Mouse (Mus musculus): ENCODE measurements around the gene Ms4a4a. TPM values are rescaled to one million over a fixed set of nuclear protein-coding genes. Genes with fewer than 3 reads are reported as not detected.

Ms4a4a gene
- polyA plus RNA-seq, 1 experiment from 2014 or later = 3.5 TPM

DNA sequence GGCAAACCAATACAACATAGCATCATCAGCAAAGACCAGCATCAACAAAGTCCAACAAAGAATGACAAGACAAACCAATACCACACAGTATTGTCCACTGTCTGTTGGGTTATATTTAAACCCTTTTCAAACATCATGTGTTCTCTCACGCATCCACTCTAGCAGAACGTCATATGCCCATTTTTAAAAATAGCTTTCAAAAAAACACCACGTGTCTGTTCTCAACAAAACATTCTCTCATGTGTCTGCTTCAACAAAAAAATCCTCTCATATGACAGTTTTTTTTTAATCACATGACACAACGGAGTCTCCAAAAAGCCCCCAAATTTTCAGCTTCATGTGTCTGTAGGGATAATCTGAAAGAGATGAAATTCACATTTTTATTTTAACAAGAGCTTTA lies 12.4 kb downstream of the Ms4a4a start:
- no peaks in the 10 kb centered on the region for H3K4me1 ChIP-seq (replicated peaks; ENCODE audit: insufficient read depth, low read length)
- 80% methylated on average over 4 of the region's 4 CpGs for WGBS
- no peak for TF ChIP-seq CTCF (IDR thresholded peaks at IDR 0.05; ENCODE audit: low read depth)

DNA sequence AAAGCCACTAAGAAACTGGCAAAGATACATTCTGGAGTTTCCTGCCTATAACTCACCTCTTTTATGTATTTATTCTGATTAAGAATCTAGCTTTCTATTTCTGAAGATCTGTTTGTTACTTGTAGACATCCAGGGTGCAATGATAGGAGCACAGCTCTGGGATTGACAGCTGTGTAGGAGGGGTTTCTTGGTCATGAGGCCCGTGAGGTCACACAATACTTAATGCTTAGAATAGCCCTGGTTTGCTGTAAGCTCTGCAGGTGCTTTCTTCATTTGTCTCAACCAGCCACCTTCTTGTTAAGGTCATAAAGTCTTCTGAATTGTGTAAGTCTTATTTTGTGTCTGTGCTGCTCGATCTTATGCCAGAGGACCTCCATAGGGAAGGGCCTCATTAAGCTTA lies 13.6 kb downstream of the Ms4a4a start:
- no peak for DNase-seq (ENCODE audit: low spot score)
- no peak overlapping the region for H3K9ac ChIP-seq (ENCODE audit: low read depth, low read length)
- TF ChIP-seq CTCF (IDR thresholded peaks at IDR 0.05; ENCODE audit: low read depth) = no peak
- H3K4me3 ChIP-seq (replicated peaks; ENCODE audit: low read depth, low read length) = no peak overlapping the region
- no peak overlapping the region for H3K4me2 ChIP-seq (ENCODE audit: low read length)
- WGBS = 79% methylated on average over 2 of the region's 2 CpGs
- H3K4me1 ChIP-seq (replicated peaks; ENCODE audit: insufficient read depth, low read length) = no peaks in the 10 kb centered on the region
- H3K27me3 ChIP-seq (ENCODE audit: insufficient read depth, low read length) = no peaks in the 10 kb centered on the region
- no peaks in the 10 kb centered on the region for H3K9me3 ChIP-seq (replicated peaks; ENCODE audit: low read length)
- H3K36me3 ChIP-seq (ENCODE audit: insufficient read depth, low read length) = no peaks in the 10 kb centered on the region
- ATAC-seq (replicated peaks; ENCODE audit: low FRiP score, low read depth) = no peak
- H3K27ac ChIP-seq = no peak overlapping the region

More for the DNA sequence above, 12.4 kb downstream of the Ms4a4a start:
- H3K4me3 ChIP-seq (replicated peaks; ENCODE audit: low read depth, low read length) = no peak overlapping the region
- no peaks in the 10 kb centered on the region for H3K27me3 ChIP-seq (ENCODE audit: insufficient read depth, low read length)
- H3K9ac ChIP-seq (ENCODE audit: low read depth, low read length) = no peak overlapping the region
- DNase-seq (ENCODE audit: low spot score) (no peak), ATAC-seq (replicated peaks; ENCODE audit: low FRiP score, low read depth) (no peak)
- no peaks in the 10 kb centered on the region for H3K9me3 ChIP-seq (replicated peaks; ENCODE audit: low read length)
- H3K27ac ChIP-seq = no peak overlapping the region
- no peaks in the 10 kb centered on the region for H3K36me3 ChIP-seq (ENCODE audit: insufficient read depth, low read length)
- H3K4me2 ChIP-seq (ENCODE audit: low read length) = no peak overlapping the region

DNA sequence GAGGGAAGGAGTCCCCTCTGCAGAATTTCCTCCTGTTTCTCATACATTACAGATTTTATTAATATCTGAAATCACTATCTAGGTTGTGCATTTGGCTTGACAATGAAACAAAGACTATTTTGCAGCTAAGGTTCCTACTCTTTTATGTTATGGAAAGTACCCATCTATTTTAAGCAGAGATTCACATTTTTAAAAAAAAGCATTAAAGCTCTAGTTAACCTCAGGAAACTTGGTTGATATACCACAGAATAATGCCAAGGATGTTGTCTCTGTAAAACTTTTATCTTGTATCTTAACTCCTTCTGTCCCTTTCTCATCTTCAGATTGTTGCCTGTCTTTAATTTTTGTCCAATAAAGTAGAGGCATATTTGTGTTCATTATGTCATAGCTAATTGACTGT lies 20.4 kb downstream of the Ms4a4a start:
- H3K4me3 ChIP-seq (replicated peaks; ENCODE audit: low read depth, low read length) = no peak overlapping the region
- no peaks in the 10 kb centered on the region for H3K27me3 ChIP-seq (ENCODE audit: insufficient read depth, low read length)
- TF ChIP-seq CTCF (IDR thresholded peaks at IDR 0.05; ENCODE audit: low read depth) = no peak
- no peaks in the 10 kb centered on the region for H3K9me3 ChIP-seq (replicated peaks; ENCODE audit: low read length)
- no peak overlapping the region for H3K9ac ChIP-seq (ENCODE audit: low read depth, low read length)
- no peak for DNase-seq (ENCODE audit: low spot score)
- no peaks in the 10 kb centered on the region for H3K4me1 ChIP-seq (replicated peaks; ENCODE audit: insufficient read depth, low read length)
- no peak for ATAC-seq (replicated peaks; ENCODE audit: low FRiP score, low read depth)
- no peak overlapping the region for H3K4me2 ChIP-seq (ENCODE audit: low read length)
- no peaks in the 10 kb centered on the region for H3K36me3 ChIP-seq (ENCODE audit: insufficient read depth, low read length)
- no peak overlapping the region for H3K27ac ChIP-seq

DNA sequence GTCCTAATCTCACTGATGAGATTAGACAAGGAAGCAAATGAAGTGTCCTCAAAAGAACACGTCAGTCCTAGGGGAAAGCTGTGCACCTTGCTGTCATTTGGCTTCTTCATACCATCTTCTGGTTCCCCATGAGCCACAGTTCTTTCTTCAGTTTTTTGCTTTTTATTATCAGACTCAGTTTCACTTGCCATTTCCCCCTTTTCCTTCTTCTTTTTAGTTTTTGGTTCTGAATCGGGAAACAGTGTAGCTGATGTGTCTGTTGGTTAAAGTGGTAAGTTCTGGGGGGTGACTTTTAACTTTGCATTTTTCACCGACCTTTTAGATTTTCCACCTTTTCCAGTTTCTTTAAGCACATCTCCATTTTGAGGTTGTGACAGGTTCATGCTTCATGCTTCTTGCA lies 29.2 kb downstream of the Ms4a4a start, which contains the start of gene Ms4a4c:
TSS of gene Ms4a4c (plus strand) at position 244 of the 400 bp plus-strand sequence.
- no peak for TF ChIP-seq CTCF (IDR thresholded peaks at IDR 0.05; ENCODE audit: low read depth)
- ATAC-seq (replicated peaks; ENCODE audit: low FRiP score, low read depth) (no peak), DNase-seq (ENCODE audit: low spot score) (no peak)
- Histone ChIP-seq H3K36me3 (ENCODE audit: insufficient read depth, low read length) (no peaks in the 10 kb centered on the region), H3K9me3 (replicated peaks; ENCODE audit: low read length) (no peaks in the 10 kb centered on the region), H3K4me1 (replicated peaks; ENCODE audit: insufficient read depth, low read length) (no peaks in the 10 kb centered on the region), H3K27me3 (ENCODE audit: insufficient read depth, low read length) (no peaks in the 10 kb centered on the region), H3K4me3 (replicated peaks; ENCODE audit: low read depth, low read length) (no peak within 1 kb of the TSS), H3K4me2 (ENCODE audit: low read length) (no peak within 1 kb of the TSS), H3K9ac (ENCODE audit: low read depth, low read length) (no peak within 1 kb of the TSS), H3K27ac (no peak within 1 kb of the TSS)
- WGBS = 87% methylated on average over 3 of the region's 3 CpGs

DNA sequence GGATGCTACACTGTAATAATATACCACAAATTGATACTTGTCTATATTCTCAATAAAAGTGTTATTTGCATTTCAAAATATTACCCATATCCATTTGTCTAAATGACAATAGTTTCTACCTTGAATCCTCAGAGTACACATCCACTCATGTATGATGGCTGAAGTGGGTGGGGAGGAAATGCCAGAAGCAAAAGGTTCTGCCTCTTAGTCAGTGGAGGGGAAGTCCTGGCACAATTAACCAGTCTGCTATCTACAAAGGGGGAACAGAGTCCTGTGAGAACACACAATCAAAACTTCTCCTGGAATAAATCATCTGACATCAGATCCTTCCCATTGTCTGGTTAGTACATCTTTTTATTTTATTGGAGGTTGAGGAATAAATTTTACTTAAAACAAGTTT lies 32.1 kb downstream of the Ms4a4a start:
- ATAC-seq (replicated peaks; ENCODE audit: low FRiP score, low read depth) (no peak), DNase-seq (ENCODE audit: low spot score) (no peak)
- Histone ChIP-seq H3K36me3 (ENCODE audit: insufficient read depth, low read length) (no peaks in the 10 kb centered on the region), H3K4me2 (ENCODE audit: low read length) (no peak overlapping the region), H3K9me3 (replicated peaks; ENCODE audit: low read length) (no peaks in the 10 kb centered on the region), H3K27ac (no peak overlapping the region), H3K27me3 (ENCODE audit: insufficient read depth, low read length) (no peaks in the 10 kb centered on the region), H3K4me3 (replicated peaks; ENCODE audit: low read depth, low read length) (no peak overlapping the region), H3K4me1 (replicated peaks; ENCODE audit: insufficient read depth, low read length) (no peaks in the 10 kb centered on the region), H3K9ac (ENCODE audit: low read depth, low read length) (no peak overlapping the region)
- no peak for TF ChIP-seq CTCF (IDR thresholded peaks at IDR 0.05; ENCODE audit: low read depth)

DNA sequence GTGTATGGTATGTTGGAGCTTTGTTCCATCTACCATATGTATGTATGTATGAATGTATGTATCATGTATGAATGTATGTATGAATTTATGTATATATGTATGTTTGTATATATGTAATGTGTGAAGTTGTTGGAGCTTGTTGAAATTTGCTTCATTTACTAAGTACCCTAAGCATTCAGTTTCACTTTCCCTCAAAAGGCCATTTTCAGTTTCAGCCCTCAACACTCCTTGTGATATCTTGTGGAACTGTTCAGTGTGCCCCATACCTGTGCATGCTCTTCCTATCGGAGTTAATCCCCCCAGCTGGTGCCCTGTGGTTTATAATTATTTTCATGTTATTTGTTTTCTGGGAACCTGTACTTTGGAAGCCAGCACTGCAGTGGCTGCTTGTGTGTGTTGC lies 33.3 kb downstream of the Ms4a4a start:
- DNase-seq (ENCODE audit: low spot score) (no peak), ATAC-seq (replicated peaks; ENCODE audit: low FRiP score, low read depth) (no peak)
- Histone ChIP-seq H3K27ac (no peak overlapping the region), H3K9ac (ENCODE audit: low read depth, low read length) (no peak overlapping the region), H3K4me3 (replicated peaks; ENCODE audit: low read depth, low read length) (no peak overlapping the region), H3K4me2 (ENCODE audit: low read length) (no peak overlapping the region), H3K27me3 (ENCODE audit: insufficient read depth, low read length) (no peaks in the 10 kb centered on the region), H3K9me3 (replicated peaks; ENCODE audit: low read length) (no peaks in the 10 kb centered on the region), H3K36me3 (ENCODE audit: insufficient read depth, low read length) (no peaks in the 10 kb centered on the region), H3K4me1 (replicated peaks; ENCODE audit: insufficient read depth, low read length) (no peaks in the 10 kb centered on the region)
- WGBS = 92% methylated on average over 1 of the region's 1 CpGs
- TF ChIP-seq CTCF (IDR thresholded peaks at IDR 0.05; ENCODE audit: low read depth) = no peak

DNA sequence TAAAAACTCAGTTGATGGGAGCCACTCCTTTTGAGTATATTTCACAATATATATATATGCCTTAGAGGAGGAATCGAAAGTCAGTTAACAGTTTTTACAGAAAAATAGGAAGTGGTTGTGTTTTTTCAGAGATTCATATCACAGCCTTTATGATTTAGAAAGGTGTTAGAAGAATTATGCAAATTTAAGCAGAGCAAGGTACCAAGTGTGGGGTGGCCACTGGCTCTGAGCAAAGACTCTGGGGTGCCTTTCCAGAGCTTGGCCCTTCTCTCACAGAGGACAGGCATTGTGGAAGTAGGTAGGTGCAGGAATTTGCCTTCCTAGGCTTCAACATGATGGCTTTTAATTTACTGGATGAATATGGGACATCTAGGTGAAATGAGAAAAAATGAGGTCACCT lies 36.3 kb downstream of the Ms4a4a start:
- TF ChIP-seq CTCF (IDR thresholded peaks at IDR 0.05; ENCODE audit: low read depth) = no peak
- Histone ChIP-seq H3K27ac (no peak overlapping the region), H3K9me3 (replicated peaks; ENCODE audit: low read length) (no peaks in the 10 kb centered on the region), H3K9ac (ENCODE audit: low read depth, low read length) (no peak overlapping the region), H3K4me3 (replicated peaks; ENCODE audit: low read depth, low read length) (no peak overlapping the region), H3K4me1 (replicated peaks; ENCODE audit: insufficient read depth, low read length) (no peaks in the 10 kb centered on the region), H3K36me3 (ENCODE audit: insufficient read depth, low read length) (no peaks in the 10 kb centered on the region), H3K27me3 (ENCODE audit: insufficient read depth, low read length) (no peaks in the 10 kb centered on the region), H3K4me2 (ENCODE audit: low read length) (no peak overlapping the region)
- WGBS = 85% methylated on average over 1 of the region's 1 CpGs
- no peak for ATAC-seq (replicated peaks; ENCODE audit: low FRiP score, low read depth)
- DNase-seq (ENCODE audit: low spot score) = no peak
